Mouse (Mus musculus) heart, embryonic 14.5 days (tissue): ENCODE results near the gene Esrrg. TPM values are rescaled to one million over a fixed set of nuclear protein-coding genes. Genes with fewer than 3 reads are reported as not detected.

Experiments
- ATAC-seq: fragments of 200-750 bp; cut with Nextera tagmentation; 2 replicates; pipeline ENCODE4 v1.8.0; 2017; ENCODE audit warnings: low read depth, moderate TSS enrichment; ENCODE audit not compliant: insufficient number of reproducible peaks, insufficient read depth, low FRiP score
- H3K27ac ChIP-seq, 2 experiments: fragments of 200-500 bp in 1 of 2; fragments of 300-500 bp in 1 of 2; sonication (generic) in 1 of 2; replicated peaks in 1 of 2; 2 replicates each; pipeline ENCODE4 v1.5.1; 2012 to 2014; ENCODE audit warnings: low read depth in 2 of 2, low read length in 2 of 2, control low read depth in 1 of 2, mild to moderate bottlenecking in 1 of 2, mixed read lengths in 1 of 2; ENCODE audit not compliant: control insufficient read depth in 1 of 2, insufficient read depth in 1 of 2
- H3K27me3 ChIP-seq: fragments of 300-500 bp; sonication (generic); 2 replicates; pipeline ENCODE4 v1.6.1; 2014; ENCODE audit warnings: mild to moderate bottlenecking, low read length, control low read depth; ENCODE audit not compliant: control insufficient read depth, insufficient read depth
- H3K36me3 ChIP-seq: fragments of 300-500 bp; sonication (generic); 2 replicates; pipeline ENCODE4 v1.6.1; 2014; ENCODE audit warnings: mild to moderate bottlenecking, control low read depth, low read length, mixed read lengths; ENCODE audit not compliant: control insufficient read depth, insufficient read depth
- H3K4me1 ChIP-seq, 2 experiments: fragments of 200-500 bp in 1 of 2; fragments of 300-500 bp in 1 of 2; sonication (generic) in 1 of 2; 2 replicates each; pipeline ENCODE4 v1.6.1; 2012 to 2014; ENCODE audit warnings: low read length in 2 of 2, control low read depth in 1 of 2, mixed read lengths in 1 of 2; ENCODE audit not compliant: control insufficient read depth in 2 of 2, insufficient read depth in 2 of 2
- H3K4me2 ChIP-seq: fragments of 300-500 bp; sonication (generic); 2 replicates; pipeline ENCODE4 v1.6.1; 2014; ENCODE audit warnings: mild to moderate bottlenecking, low read length
- H3K4me3 ChIP-seq, 2 experiments: fragments of 200-500 bp in 1 of 2; fragments of 300-500 bp in 1 of 2; sonication (generic) in 1 of 2; 2 replicates each; pipeline ENCODE4 v1.5.1; 2012 to 2014; ENCODE audit warnings: low read length in 2 of 2, mild to moderate bottlenecking in 2 of 2, control low read depth in 1 of 2, low read depth in 1 of 2, moderate library complexity in 1 of 2; ENCODE audit not compliant: control insufficient read depth in 1 of 2, insufficient read depth in 1 of 2
- H3K9ac ChIP-seq: fragments of 300-500 bp; sonication (generic); 2 replicates; pipeline ENCODE4 v1.6.1; 2014; ENCODE audit warnings: mild to moderate bottlenecking, low read length
- H3K9me3 ChIP-seq: fragments of 300-500 bp; sonication (generic); 2 replicates; pipeline ENCODE4 v1.6.1; 2016; ENCODE audit warnings: low read length, control low read depth; ENCODE audit not compliant: control insufficient read depth
- WGBS: fragments of 180-500 bp; shearing (Covaris S2); extraction: QIAGEN DNeasy Blood & Tissue Kit; methylation state at CpG from one replicate; pipeline ENCODE4 v1.1.7; 2014; 5-methylcytosine and 5-hydroxymethylcytosine counted together
- polyA plus RNA-seq: library from polyadenylated mRNA; unstranded; fragments of >200 nt; fragmentation: Nextera tagmentation; extraction: Ambion mirVana; gene quantifications from 2 replicates; pipeline ENCODE4 v1.2.1, GENCODE M21; 2014

Gene Esrrg
- polyA plus RNA-seq, 1 experiment from 2014 or later = 31.2 TPM

DNA sequence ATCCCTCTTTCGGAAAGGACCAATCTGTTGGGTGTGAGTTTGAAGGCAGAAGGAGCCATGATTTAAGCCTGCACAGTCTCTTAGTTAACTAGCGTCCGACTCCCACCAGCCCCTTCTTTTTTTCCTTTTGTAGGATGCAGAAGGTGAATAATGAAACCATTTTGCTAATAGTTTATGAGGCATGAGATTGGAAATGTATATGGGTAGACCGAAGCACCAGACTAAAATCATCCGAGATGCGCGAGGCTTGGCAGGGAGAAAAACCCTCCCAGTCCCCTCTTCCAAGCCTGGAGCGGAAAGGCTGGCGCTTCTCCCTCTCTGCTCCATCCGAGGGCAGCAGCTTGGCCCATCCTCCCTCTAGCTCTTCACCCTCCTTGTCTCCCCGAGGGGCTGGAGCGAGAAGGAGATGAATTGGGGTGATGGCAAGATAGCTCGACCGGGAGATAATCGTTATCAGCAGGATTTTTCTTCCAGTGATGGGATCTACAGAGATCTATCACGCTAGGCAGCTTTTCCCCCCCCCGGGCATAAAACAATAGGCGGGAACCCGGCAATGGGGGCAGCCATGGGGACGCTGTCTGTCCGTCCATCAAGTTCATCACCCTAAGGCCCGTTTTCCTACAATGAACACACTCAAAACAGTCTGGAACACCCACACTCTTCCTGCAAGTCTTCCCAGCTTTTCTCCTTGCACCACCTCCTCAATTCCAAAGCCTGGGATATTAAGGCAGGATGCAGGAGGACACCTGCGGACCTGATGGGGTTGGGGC is 2.1 kb upstream of the Esrrg start:
- H3K4me1 ChIP-seq = peaks cover 31 to 44% of the 10 kb centered on the region in 2 experiments
- H3K9ac ChIP-seq = no peak overlapping the region
- no peak overlapping the region for H3K4me3 ChIP-seq
- WGBS = 20% methylated on average over 23 of the region's 23 CpGs
- H3K36me3 ChIP-seq = no peaks in the 10 kb centered on the region
- H3K4me2 ChIP-seq = peak overlapping the region; percentile 92
- ATAC-seq = no peak
- H3K27ac ChIP-seq = no peak overlapping the region
- H3K27me3 ChIP-seq = peaks cover 40% of the 10 kb centered on the region
- no peaks in the 10 kb centered on the region for H3K9me3 ChIP-seq

DNA sequence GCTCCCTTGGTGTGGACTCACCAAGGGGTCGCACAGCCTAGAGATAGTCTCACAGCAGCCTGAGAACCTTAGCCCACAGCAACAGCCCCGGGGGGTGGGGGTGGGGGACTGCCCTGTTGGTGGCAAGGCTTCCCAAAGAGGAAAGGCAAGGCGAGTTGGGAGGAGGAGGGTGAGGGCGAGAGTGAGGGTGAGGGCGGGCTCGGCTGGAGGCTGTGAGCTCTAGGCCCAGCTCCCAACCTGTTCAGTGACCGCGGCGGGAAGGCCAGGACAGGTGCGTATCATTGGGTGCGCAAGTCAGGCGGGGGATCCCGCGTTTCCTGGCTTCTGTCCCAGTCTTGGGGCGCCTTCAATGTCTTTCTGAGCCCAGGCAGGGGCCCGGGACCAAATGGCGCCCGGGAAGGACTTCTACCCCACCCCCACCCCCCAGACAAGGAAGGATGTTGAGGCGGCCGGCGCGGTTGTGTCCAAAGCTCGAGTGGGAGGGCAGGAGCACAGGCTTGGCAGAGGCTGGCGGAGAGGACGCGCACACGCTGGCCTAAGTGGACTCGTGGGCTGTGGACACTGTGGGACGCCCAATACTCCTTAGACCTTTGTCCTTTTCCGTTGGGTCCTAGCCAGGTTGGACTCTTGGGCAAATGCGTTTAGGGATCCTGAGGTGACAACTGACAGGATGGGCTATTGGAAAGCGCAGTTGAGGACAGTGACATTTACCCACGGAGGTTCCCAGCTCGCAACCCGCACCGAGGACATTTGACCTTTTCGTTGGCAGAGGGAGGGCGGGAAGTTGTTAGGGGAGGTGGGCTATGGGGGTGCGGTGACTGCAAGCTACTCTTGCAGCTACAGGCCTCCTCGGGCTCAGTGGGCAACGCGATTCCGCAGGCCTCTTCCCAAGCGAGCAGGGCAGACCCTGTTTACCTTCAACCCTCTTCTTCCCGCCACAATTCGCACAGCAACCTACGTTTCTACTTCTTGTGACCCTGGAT is 1.2 kb upstream of the Esrrg start:
- Histone ChIP-seq H3K27me3 (peaks cover 40% of the 10 kb centered on the region), H3K4me3 (peak overlapping the region; percentile 26 to 69), H3K36me3 (no peaks in the 10 kb centered on the region), H3K9me3 (no peaks in the 10 kb centered on the region), H3K9ac (no peak overlapping the region), H3K27ac (no peak overlapping the region), H3K4me1 (peaks cover 34 to 48% of the 10 kb centered on the region in 2 experiments), H3K4me2 (peak overlapping the region; percentile 92)
- 9% methylated on average over 46 of the region's 47 CpGs for WGBS
- 0 out of 2 replicates have a peak, but pooled peaks have one; percentile 27 for ATAC-seq

DNA sequence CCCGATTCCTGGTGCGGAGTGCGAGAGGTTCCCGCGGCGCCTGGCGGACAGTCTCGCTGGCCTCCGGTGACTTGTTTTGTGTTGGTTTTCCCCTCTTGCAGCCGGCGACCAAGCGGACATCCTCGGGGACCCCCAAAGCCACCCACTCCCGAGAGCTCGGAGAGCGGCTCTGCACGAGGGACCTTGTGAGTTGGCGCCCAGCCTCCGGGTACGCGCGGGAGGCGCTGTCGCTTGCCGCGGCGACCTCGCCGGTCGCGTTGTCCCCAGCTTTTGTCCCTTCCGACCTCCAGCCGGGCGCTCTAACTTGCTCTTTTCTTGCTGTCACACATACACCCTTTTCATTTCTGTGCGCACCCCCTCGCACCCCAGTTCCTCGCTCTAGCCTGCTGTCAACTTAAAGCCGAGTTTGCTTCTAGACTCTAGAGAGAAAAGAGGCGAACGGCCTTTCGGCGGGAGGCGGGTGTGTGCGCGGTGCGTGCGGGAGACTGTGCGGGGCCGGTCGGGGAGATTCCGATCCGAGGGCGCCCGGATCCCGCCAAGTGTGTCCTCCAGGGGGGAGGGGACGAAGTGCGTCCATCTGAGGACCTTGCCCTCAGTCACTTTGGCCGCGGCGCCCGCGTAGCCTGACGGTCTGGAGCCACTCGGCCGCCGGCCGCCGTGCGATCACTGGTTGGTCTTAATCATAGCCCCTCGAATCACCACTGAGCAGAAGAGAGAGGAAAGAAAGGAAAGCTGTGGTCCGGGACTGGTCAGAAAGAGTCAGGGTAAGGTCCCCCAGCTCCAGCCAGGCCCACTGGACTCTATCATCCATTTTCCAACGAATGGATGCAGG is 646 bp downstream of the Esrrg start:
- under 1% methylated on average over 71 of the region's 72 CpGs for WGBS
- Histone ChIP-seq H3K4me1 (peaks cover 34 to 48% of the 10 kb centered on the region in 2 experiments), H3K9me3 (no peaks in the 10 kb centered on the region), H3K36me3 (no peaks in the 10 kb centered on the region), H3K9ac (peak overlapping the region; percentile 92), H3K4me2 (peak overlapping the region; percentile 92), H3K4me3 (peak overlapping the region; percentile 69 to 77), H3K27ac (peak overlapping the region; percentile 70 to 75), H3K27me3 (peaks cover 37% of the 10 kb centered on the region)
- peak; percentile 44; the same call in 1 of the 2 replicates for ATAC-seq

DNA sequence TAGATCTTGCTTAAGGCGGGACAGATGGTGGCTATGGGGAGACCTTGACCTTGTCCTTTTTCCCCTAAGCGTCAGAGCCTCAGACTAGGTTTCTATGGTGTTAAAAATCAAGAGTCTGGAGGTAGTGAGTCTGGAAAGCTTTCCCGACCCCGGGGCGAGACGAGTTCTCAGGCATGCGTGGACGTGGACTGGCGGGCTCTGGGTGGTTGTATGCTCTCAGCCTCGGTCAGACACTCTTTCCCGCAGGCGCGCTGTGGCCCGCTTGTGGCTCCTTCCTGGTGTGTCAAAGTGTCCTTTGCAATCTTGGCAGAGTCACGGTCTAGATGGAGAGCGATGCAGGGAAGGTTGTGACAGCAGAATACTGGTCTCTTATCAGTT is 1.3 kb downstream of the Esrrg start:
- ATAC-seq = peak; percentile 10; the same call in 1 of the 2 replicates
- H3K4me2 ChIP-seq = peak overlapping the region; percentile 92
- H3K9ac ChIP-seq = peak overlapping the region; percentile 92
- H3K4me1 ChIP-seq = peaks cover 30 to 48% of the 10 kb centered on the region in 2 experiments
- H3K27ac ChIP-seq = peak overlapping the region; percentile 70 to 75; a peak in 3 of 4 replicates
- 1% methylated on average over 16 of the region's 16 CpGs for WGBS
- no peaks in the 10 kb centered on the region for H3K36me3 ChIP-seq
- peak overlapping the region; percentile 69 to 77 for H3K4me3 ChIP-seq
- no peaks in the 10 kb centered on the region for H3K9me3 ChIP-seq
- H3K27me3 ChIP-seq = peaks cover 33% of the 10 kb centered on the region

DNA sequence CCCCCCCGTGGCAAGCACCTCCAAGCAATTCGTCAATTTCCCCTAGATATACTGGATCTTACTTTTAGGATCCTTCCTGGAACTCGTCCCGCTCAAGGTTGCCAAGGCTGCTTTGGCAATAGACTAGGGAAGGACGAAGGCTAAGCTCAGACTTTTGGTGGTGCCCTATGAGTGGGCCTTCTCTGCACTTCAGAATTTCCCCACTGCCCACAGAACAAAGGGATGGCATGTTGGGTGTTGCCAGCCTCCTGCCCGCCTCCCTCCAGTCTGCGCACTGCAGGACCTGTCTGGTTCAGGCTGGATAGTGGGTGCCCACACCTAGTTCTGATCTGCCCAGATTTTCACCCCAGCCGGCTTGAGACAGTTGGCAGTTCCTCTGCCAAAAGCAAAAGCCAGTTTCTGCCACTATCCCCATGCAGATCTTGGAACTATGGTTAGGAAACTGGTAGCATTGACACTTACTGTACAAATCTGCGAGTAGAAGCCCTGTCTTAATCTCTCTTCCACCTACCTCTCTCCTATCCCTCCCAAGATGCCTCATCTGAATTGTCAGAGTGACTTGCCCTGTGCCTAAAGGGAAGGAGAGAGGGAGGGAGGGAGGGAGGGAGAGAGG is 1.9 kb downstream of the Esrrg start:
- peak overlapping the region; percentile 92 for H3K9ac ChIP-seq

DNA sequence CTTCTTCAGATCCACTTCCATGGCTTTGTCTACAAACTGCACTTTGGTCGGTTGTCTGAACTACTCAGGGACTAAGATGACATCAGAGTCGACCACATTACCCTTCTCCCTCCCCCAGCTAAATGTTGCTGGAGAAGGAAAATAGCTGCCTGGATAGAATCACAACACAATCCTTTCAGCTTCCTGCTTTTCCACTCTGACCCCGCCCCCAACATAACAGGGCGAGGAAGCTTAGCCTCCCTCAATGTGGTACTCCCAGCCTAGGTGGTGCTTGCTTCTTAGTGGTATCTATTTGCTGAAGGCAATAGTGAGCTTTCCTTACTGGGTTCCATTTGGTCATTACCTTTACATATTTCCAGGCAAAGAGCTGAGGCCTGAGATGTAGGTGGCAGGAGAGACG is 3.3 kb downstream of the Esrrg start:
- WGBS = 40% methylated on average over 5 of the region's 5 CpGs
- ATAC-seq = no peak
- no peaks in the 10 kb centered on the region for H3K36me3 ChIP-seq
- no peaks in the 10 kb centered on the region for H3K9me3 ChIP-seq
- no peak overlapping the region for H3K9ac ChIP-seq
- no peak overlapping the region for H3K4me2 ChIP-seq
- H3K27me3 ChIP-seq = peaks cover 12% of the 10 kb centered on the region; the same call in 1 of the 2 replicates
- H3K27ac ChIP-seq = no peak overlapping the region
- no peak overlapping the region for H3K4me3 ChIP-seq
- peaks cover 28 to 36% of the 10 kb centered on the region in 2 experiments for H3K4me1 ChIP-seq

More for the DNA sequence above, 1.9 kb downstream of the Esrrg start:
- no peaks in the 10 kb centered on the region for H3K9me3 ChIP-seq
- peaks cover 30 to 46% of the 10 kb centered on the region in 2 experiments for H3K4me1 ChIP-seq
- peaks cover 27% of the 10 kb centered on the region for H3K27me3 ChIP-seq
- H3K4me3 ChIP-seq = peak overlapping the region; percentile 69 to 77; a peak in 2 of 4 replicates
- H3K4me2 ChIP-seq = peak overlapping the region; percentile 92
- H3K36me3 ChIP-seq = no peaks in the 10 kb centered on the region
- WGBS = 35% methylated on average over 9 of the region's 9 CpGs
- H3K27ac ChIP-seq = no peak overlapping the region
- ATAC-seq = no peak
